Comparison of ENCODE assay signal across 20 mouse cellular contexts in genomic region chr2:109546486-109547115, GRCm38 (mm10).
DNase-seq lines count a peak whose midpoint lies in the region; ATAC-seq and TF ChIP-seq lines count a peak whose summit lies in the region.
"Had no signal": no experiment of that assay in that cellular context is flagged by ENCODE, and none has a peak within 500 bp of the region (broad histone marks: within the 10 kb centered on the region; RNA-seq: fewer than 3 reads in every experiment).

No protein-coding gene starts in this region.

- H3K4me1 ChIP-seq in kidney, embryonic 14.5 days (ENCODE audit: control insufficient read depth, insufficient read depth, low read length) = no peaks in the 10 kb centered on the region
- H3K4me1 ChIP-seq in liver, adult 2 months (ENCODE audit: control insufficient read depth, insufficient read depth, low read length) = peaks cover 3% of the 10 kb centered on the region; the same call in 1 of the 2 replicates
- H3K4me1 ChIP-seq: embryonic facial prominence, embryonic 13.5 days; hindbrain, embryonic 10.5 days; neural tube, embryonic 13.5 days had no signal

- H3K4me2 ChIP-seq in kidney, embryonic 14.5 days (replicated peaks; ENCODE audit: low read depth, low read length) = no peak overlapping the region
- H3K4me2 ChIP-seq: embryonic facial prominence, embryonic 13.5 days; liver, embryonic 11.5 days; midbrain, embryonic 11.5 days; neural tube, embryonic 13.5 days had no signal

- H3K4me3 ChIP-seq in kidney, embryonic 14.5 days (ENCODE audit: low read length) = no peak overlapping the region
- H3K4me3 ChIP-seq in liver, adult 2 months (ENCODE audit: insufficient read depth, low read depth, low read length) = no peak overlapping the region
- H3K4me3 ChIP-seq: embryonic facial prominence, embryonic 13.5 days; hindbrain, embryonic 10.5 days; neural tube, embryonic 13.5 days had no signal

- no peak overlapping the region for H3K27ac ChIP-seq in kidney, embryonic 14.5 days (ENCODE audit: low read depth, low read length)
- H3K27ac ChIP-seq in liver, adult 2 months (replicated peaks; ENCODE audit: insufficient read depth, low read depth, low read length) = no peak overlapping the region
- H3K27ac ChIP-seq: embryonic facial prominence, embryonic 13.5 days; hindbrain, embryonic 10.5 days; neural tube, embryonic 13.5 days; stomach, postnatal 0 days had no signal

- no peak for ATAC-seq in kidney, embryonic 14.5 days (ENCODE audit: low FRiP score, low TSS enrichment)
- ATAC-seq: forebrain, postnatal 0 days; inflammation-experienced regulatory T-cells, adult 6 months had no signal

- WGBS in kidney, embryonic 14.5 days = 91% methylated on average over 7 of the region's 7 CpGs
- WGBS in liver, adult 2 months = 42% methylated on average over 7 of the region's 7 CpGs

- no peak for TF ChIP-seq POLR2A in liver, adult 2 months (IDR thresholded peaks at IDR 0.05; ENCODE audit: extremely low read depth, insufficient read depth, low read length)

- TF ChIP-seq CTCF in liver, adult 2 months (IDR thresholded peaks at IDR 0.05; ENCODE audit: low read depth, low read length) = no peak

- no peaks in the 10 kb centered on the region for H3K36me3 ChIP-seq in kidney, embryonic 14.5 days (ENCODE audit: control insufficient read depth, insufficient read depth, low read length)
- no peaks in the 10 kb centered on the region for H3K36me3 ChIP-seq in liver, adult 2 months (ENCODE audit: control insufficient read depth, insufficient read depth, low read length)
- H3K36me3 ChIP-seq: embryonic facial prominence, embryonic 13.5 days; hindbrain, embryonic 10.5 days; neural tube, embryonic 13.5 days had no signal

- DNase-seq in kidney, adult 8-10 months = peak; percentile 31 to 56
- peak; percentile 81 for DNase-seq in liver, adult 2 months (ENCODE audit: extremely low read depth, low read depth, low spot score)
- DNase-seq in liver = no peak
- DNase-seq in cerebellum, adult 18-20 months = peak; percentile 82 to 84
- DNase-seq in cerebellum, postnatal 36 days = peak; percentile 77 to 82
- no peak for DNase-seq in adrenal gland, postnatal 4 days (ENCODE audit: low spot score in 2 of 2)
- DNase-seq: adrenal gland, adult 2 months; forebrain, postnatal 0 days; heart, adult 18-20 months; lung, adult 2 months; lung, postnatal 4 days; thymus, postnatal 36 days had no signal

- no peaks in the 10 kb centered on the region for H3K9me3 ChIP-seq in kidney, embryonic 14.5 days (ENCODE audit: control insufficient read depth, low read length)
- H3K9me3 ChIP-seq: embryonic facial prominence, embryonic 13.5 days; hindbrain, embryonic 10.5 days; neural tube, embryonic 13.5 days had no signal

- no peaks in the 10 kb centered on the region for H3K79me2 ChIP-seq in liver, adult 2 months (ENCODE audit: control insufficient read depth, insufficient read depth, low read length)

- no peak overlapping the region for H3K9ac ChIP-seq in kidney, embryonic 14.5 days (ENCODE audit: low read depth, low read length)
- H3K9ac ChIP-seq in liver, adult 2 months (ENCODE audit: low read depth, low read length) = no peak overlapping the region
- H3K9ac ChIP-seq: embryonic facial prominence, embryonic 13.5 days; forebrain, postnatal 0 days; neural tube, embryonic 13.5 days had no signal

- no peaks in the 10 kb centered on the region for H3K27me3 ChIP-seq in kidney, embryonic 14.5 days (ENCODE audit: control insufficient read depth, insufficient read depth, low read length)
- H3K27me3 ChIP-seq in liver, adult 2 months (ENCODE audit: control insufficient read depth, insufficient read depth, low read length) = no peaks in the 10 kb centered on the region
- H3K27me3 ChIP-seq: embryonic facial prominence, embryonic 13.5 days; neural tube, embryonic 13.5 days had no signal

Comparison
In these comparisons a context has a peak if more than half of its experiments do, and no peak if none do; other contexts are left out.
1. DNase-seq: peak in kidney, adult 8-10 months (2 of 2), liver, adult 2 months (single experiment), cerebellum, adult 18-20 months (2 of 2) and cerebellum, postnatal 36 days (2 of 2); none in liver (single experiment) and adrenal gland, postnatal 4 days (0 of 2).